Mouse (Mus musculus): ENCODE measurements around the gene Stxbp3.
"Not testable (repeated sequence)": the region's sequence is repeated elsewhere in the genome, so short reads cannot be mapped to it uniquely, and the experiment has no call there.

Gene Stxbp3

DNA sequence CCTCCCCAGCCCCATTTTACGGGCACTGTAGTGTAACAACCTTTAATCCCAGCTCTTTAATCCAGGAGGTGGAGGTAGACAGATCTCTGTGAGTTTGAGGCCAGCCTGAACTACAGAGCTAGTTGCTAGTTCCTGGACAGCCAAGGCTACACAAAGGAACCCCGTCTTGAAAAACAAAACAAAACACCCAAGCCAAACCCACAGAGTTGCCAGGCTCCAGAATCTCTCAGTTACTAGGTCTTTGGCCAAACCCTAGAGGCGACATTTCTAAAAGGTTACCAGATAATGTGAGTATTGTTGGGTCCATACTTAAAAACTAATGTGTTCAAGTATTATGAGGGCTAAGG is 16.8 kb upstream of the Stxbp3 start:
- no peak for DNase-seq (ENCODE audit: low read depth, low spot score)

DNA sequence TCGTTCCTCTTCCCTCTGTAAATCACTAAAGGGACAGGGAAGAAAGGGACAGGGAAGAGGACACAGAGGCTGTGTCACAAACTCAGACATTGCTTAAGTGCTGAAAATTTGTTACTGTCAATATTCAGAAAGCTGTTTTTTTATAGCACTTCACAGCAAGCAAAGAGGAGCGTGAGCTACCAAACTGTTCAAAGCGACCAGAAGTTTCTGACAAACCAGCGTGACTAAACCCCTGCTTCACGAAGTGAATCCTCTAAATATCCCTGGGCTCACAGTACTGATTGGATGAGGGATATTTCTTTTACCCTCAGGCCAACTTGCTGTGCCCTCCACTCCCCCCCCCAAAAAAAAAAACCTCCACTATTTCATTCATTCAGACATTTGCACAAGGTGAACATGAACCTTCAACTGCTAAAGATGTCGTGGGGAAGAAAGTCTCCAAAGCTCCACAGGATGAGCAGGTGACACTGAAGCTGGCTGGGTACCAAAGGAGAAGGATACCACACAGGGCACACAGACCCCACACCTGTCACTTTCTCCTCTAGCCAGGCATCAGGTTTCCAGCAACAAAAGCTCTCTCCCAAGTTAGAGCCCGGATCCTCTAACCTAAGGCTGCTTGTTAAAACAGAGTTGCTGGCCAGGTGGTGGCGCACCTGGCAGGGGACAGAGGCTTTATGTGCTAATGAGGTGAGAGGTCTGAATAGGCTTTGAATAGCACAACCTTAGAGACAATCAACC is 16.2 kb upstream of the Stxbp3 start:
- no peak for DNase-seq (ENCODE audit: low read depth, low spot score)

DNA sequence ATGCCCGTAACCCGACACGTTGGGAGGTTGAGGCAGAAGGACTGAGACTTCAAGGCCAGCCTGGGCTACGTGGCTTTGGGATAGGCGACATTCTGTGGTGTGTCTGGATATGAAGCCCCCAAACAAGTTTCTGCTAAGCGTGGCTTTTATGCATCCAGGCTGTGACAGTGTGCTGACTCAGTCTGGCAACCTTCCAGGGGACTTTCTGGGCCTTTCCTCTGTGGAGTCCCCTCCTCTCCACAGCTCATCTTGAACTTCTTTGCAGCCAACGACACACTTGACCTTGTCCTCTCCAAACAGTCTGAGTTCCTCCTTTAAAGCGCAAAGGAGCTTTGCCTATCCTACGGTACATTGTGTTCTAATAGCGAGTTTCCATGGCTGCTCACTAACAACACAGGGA is 15.5 kb upstream of the Stxbp3 start:
- no peak for DNase-seq (ENCODE audit: low read depth, low spot score)

DNA sequence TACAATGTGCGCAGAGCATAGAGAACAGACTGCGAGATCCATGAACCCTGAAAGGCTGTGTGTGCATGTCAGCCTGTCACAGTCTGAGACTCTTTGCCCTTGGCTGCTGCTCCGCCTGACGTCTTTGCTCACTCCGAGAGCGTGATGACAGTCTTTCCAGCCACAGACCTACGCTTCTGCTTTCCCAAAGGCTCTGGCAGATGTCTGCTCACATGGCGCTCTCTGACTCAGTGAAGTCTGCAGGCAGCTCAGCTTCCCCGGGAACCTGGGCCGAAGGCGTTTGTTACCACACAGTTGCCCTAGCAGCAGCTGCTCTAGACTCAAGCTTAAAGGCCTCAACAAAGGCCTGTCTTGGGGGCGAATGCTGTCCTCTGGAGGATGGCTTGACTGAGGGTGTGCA is 15.0 kb upstream of the Stxbp3 start:
- DNase-seq (ENCODE audit: low read depth, low spot score), result no peak

DNA sequence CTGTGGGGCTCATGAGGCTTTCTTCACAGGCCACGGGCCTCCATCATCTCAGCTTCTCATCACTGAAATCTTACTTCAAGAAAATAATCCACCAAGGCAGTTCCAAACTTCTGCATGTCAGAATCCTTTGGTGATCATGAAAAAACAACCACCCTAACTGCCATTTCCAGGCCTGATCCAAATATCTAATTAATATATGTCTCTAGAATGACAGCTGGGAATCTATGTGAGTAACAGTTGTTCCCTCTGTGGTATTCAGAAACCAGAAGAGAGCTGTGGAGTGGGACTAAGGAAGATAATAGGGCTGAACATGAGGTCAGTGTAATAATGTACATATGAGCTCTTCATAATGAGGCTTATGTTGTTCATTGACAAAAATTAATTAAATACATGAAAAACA is 12.9 kb upstream of the Stxbp3 start:
- no peak for DNase-seq (ENCODE audit: low read depth, low spot score)

DNA sequence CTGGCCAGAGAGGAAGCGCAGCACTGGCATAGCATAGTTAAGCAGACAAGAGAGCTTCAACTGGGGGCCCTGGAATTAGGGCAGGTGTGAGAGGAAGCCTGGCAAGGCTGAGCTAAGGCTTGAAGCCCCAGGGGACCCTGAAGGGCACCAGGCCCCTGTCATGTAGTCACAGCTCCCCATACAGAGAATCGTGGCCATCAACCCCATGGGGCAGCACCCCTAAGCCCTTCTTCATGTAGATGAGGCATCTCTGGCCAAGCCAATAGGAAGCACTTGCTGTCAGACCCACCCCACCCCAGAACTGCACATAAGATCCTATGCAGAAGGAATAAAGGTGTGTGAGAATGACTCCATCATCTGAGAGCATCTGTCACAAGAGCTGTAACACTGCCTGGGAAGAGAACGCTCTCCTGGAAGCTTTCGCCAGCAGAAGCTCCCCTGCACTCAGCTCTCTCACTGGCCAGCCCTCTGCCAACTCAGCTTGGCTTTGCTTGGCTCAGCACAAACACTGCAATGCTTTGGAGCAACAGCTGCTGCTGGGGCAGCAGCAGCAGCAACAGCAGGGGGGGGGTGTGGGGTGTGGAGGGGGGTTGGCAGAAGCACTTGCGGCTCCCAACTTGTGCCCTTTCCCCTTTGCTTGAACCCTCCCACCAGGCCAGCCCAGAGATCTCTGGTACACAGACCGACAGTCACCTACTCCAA is 11.8 kb upstream of the Stxbp3 start:
- no peak for DNase-seq (ENCODE audit: low read depth, low spot score)

DNA sequence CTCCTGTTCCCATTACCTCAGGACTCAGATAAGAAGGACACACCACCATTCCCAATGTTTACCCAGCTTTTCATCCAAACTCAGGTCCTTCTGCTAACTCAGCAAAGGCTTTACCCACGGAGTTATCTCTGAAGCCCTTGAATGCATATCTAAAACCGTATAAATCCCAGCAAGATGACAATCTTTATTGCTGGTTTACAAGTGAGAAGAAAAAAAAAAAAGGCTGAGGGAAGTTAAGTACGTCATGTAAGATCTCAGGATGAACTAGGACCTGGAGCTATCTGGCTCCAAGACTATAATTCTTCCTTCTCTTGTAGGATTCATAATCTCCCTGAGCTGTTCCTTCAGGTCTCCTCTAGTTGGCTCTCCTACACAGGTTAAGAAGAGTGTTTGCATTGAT is 11.2 kb upstream of the Stxbp3 start:
- DNase-seq (ENCODE audit: low read depth, low spot score), result no peak

DNA sequence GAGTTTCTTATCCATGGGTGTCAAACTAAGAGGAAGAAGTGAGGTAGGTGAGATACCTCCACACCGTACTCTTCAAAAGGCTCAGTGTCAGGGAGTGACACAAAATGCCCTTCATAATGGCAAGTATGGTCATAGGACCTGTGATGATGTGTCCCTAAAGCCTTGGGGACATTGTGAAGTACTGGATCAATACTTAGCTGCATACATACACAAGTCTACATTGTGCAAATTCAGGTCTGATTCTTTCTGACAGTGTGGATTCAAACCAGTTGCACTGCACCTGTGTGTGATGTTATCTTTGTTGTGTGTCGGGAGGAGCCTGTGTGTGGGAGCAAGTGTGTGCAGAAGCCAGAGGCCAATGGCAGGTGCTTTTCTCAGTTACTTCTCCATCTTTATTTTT is 10.7 kb upstream of the Stxbp3 start:
- no peak for DNase-seq (ENCODE audit: low read depth, low spot score)

DNA sequence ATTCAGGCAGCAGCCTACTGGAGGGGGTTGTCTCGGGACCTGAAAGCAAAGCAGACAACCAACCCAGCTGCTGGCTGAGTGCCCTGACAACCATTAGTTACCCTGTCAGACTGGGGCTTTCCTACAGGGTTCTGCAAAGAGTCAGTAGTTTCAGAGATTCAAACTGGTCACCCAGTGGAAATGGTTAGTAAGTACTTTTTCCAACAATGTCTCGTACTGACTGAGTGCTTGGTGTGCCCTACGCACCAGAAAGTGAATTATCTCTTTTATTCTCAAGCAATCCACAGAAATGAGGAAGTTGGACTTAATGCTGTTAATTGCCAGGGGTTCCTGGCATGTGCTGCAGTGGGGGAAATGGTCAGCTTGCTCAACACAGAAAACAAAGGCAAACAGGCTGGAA is 10.2 kb upstream of the Stxbp3 start:
- no peak for DNase-seq (ENCODE audit: low read depth, low spot score)

DNA sequence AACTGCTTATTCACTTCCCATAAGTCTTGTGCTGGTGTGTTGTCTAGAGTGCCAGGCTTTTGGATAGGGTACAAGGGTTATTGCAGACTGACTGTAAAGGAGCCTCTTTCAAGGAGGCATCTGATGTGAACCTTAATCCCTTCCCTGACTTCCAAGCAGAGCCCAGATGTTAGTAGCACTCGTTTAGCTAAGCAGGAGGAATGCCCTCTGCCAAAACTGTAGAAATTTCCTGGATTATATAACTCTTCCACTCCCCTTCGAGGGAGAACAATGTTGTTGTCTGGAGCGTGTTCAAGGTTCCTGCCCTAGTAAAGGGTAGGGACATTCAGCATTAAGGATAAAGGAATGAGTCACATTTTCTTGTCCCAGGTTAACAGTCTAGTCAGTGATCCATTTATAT is 6.3 kb upstream of the Stxbp3 start:
- no peak for DNase-seq (ENCODE audit: low read depth, low spot score)

DNA sequence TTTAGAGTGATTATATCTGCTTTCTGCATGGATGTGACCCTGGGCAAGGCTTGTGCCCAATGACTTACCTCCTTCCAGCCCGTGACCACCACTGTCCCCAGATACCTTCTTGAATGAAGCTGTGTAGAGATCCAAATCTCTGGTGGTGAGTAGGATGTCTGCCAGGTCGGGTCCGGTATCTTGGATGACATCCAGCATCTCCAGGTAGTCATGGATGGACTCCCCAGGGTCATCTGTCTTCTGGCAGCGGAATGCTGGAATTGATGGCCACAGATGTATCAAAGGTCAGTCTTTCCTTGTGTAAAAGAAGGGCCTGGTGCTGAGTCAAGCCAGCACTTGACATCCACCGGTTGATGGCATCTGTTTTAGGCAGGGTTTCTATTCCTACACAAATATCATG is 4.2 kb upstream of the Stxbp3 start:
- DNase-seq (ENCODE audit: low read depth, low spot score), result no peak

DNA sequence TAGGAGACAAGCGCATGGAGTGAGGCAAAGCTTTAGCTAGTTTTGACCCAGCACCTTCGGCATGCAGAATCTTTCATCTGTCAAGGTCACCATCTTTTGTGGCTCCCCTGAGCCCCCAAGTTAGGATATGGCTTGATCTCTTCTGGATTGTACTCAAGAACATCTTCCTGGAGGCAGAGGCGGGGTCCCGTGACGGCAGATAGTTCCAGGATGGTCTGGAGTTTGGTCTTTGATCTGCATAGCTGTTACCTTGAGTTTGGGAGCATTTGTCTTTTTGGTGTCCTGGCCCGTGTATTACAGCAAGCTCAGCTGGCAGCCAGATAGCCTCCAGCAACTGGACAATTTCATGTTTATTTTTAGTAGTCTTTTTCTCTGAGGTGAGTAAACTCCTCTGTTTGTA is 3.7 kb upstream of the Stxbp3 start:
- no peak for DNase-seq (ENCODE audit: low read depth, low spot score)

DNA sequence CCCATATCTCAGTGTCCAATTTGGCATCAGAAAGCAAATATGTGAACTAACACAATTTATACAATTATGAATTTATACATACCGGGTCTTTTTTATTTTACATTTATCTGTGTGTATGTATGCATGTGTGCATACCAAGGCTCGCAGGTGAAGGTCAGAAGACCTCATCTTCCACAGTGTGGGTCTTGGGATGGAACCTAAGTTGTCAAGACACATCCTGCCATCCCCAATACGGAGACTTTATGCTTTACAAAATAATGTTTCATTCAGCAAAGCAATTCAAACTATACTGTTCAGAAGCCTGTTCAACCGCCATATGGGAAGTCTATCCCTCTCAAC is 359 bp upstream of the Stxbp3 start:
- DNase-seq (ENCODE audit: low read depth, low spot score), result no peak

DNA sequence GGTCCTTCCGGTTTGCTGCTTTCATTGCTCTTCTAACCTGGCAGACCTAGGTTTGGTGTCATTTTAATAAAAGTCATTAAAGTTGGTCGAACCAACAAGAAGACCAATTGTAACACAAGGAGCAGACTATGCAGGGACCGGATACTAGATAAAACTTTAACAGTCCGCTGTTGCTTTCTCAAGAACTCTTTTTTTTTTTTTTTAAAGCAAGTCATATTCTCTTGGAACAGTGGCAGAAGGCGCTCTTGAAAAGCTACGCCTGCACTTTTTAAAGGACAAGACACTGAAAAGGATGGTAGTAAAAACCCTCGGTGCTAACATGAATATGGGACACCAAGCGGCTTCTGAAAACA is 703 bp downstream of the Stxbp3 start:
- no peak for DNase-seq (ENCODE audit: low read depth, low spot score)

DNA sequence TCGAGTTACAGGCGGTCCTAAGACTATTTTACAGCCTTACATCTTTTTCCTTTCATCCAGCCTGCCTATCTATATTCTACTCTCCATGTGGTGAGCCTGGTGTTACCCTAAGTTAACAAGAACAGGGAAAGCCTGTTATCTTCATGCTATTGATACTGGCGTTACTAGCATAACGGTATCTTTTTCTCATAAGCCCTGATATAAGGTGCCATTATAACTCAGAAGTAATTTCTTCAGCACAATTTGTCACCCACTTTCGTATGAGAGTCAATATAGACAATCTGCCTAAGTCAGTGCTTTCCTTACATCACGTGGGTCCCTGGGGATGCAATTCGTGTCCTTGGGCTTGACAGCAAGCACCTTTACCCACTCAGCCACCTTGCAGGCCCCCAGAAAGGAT is 1.3 kb downstream of the Stxbp3 start:
- DNase-seq (ENCODE audit: low read depth, low spot score), result no peak

DNA sequence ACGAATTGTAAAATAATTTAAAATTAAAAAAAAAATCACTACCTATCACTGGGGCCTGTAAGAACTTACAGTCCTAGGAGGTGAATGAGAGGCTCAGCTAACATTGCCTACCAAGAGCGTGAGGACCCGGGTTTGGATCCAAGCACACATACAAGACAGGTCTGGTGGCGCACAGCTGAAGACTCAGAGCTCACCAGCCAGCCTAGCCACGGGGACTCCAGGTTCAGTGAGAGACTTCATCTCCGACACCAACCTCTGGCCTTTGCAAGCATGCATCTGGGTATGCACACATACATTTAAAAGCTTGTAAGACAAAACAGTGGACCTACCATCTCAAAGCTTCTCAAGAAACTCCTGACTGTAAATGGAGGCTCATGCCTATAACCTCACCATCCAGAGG is 3.4 kb downstream of the Stxbp3 start:
- DNase-seq (ENCODE audit: low read depth, low spot score), result no peak

DNA sequence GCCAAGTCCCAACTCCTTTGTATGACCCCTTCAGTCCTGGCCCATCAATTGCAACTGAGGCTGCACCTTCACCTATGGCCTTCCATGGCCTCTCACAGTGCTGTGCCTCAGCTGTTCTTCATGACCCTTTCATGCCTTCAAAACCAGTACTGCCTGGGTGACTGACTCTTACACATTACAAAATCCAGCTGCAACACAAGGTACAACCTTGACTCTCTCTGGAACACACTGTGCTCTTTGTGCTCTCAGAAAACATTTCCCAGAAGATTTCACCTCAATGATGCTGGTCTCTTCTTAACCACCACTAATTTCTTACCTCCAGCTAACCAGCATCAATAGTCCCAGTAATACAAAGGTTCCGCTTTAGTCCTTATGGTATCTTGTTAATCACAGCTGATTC is 6.6 kb downstream of the Stxbp3 start:
- DNase-seq (ENCODE audit: low read depth, low spot score), result not testable (repeated sequence)

DNA sequence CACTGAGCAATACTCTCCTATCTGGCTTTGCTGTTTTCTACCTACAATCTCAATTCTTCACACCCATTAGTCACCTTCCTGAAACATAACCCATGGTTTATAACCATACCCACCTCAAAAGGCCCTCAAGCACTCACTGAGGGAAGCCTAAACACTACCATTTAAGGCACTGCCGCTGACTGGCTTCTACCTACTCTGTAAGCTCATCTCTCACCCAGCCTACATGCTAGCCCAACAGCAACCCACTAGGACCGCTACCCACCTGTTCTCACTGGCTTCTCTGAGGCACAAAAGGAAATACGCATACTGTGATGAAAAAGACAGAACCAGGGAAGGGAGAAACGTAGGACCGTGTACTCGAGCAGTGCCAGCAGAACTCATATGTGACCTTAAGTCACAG is 8.6 kb downstream of the Stxbp3 start:
- no peak for DNase-seq (ENCODE audit: low read depth, low spot score)

DNA sequence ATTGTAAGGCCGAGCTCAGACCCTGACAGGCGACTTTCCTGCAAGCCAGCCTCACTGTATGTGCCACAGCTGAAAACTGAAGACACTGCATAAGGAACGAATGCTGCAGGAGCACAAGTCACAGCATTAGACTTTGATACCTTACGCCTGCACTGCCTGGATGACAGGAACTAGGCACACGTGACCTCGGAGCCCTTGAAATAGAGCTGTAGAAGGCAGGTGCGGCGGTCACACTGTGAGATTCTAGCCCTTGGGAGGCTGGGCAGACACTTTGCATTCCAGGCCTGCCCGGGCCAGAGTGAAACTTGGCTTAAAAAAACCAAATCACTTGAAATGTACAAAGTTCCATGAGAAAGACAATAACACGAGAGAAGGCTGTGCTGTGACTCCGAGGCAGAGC is 9.8 kb downstream of the Stxbp3 start:
- no peak for DNase-seq (ENCODE audit: low read depth, low spot score)

DNA sequence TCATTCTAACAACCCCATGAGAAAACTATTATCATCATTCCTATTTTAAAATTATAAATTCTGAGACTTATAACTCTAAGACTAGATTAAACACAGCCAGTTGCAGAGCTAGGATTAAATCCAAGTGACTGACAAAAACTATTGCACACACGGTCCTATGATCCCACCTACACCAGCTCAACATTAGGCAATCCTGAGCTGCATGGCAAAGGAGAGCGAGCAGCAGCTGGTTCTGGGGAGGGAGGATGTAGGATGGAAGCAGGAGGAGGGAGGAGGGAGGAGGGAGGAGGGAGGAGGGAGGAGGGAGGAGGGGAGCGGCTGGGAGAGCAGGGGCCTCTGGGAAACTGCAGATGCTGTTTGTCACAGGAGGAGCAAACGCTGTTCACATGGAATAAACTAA is 24.7 kb downstream of the Stxbp3 start:
- DNase-seq (ENCODE audit: low read depth, low spot score), result no peak

DNA sequence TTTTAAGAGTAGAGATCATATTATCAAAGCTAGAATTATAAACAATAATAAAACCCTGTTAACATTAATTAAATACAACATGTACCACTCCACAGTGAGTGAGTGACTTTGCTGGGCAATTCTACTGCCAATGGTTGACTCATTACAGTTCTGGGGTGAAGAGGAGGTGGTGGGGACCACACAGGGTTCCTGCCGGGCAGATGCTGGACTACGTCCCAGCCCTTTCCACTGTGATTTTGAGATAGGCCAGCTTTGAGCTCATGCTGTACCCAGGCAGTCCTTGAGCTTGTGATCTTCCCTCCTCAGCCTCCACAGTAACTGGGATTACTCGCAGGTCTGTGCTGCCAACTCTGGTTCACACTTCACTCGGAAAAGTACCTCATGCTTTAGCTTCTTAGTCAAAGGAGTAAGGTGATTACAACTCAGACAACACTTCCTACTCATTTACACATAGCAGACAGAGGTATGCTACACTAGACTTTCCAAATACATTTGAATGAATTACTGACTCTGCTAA is 29.5 kb downstream of the Stxbp3 start:
- DNase-seq (ENCODE audit: low read depth, low spot score), result no peak

DNA sequence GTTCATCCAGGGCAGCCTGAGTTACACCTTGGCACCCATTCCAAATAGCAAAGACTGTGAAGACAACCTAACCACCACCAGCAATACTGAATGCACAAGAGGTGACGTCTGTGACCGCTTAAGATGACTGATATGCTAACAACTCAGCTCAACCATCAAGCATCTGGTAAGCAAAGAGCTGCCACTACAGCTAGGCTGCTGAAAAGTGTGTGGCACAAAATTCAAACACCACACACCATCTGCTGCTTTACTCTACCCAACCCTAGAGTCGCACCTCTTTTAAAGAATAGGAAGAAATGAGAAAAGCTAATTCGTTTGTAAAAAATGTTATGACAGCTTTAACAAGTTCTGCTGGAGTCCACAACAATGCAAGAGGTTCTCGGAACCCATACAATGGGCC is 34.7 kb downstream of the Stxbp3 start:
- DNase-seq (ENCODE audit: low read depth, low spot score), result no peak

DNA sequence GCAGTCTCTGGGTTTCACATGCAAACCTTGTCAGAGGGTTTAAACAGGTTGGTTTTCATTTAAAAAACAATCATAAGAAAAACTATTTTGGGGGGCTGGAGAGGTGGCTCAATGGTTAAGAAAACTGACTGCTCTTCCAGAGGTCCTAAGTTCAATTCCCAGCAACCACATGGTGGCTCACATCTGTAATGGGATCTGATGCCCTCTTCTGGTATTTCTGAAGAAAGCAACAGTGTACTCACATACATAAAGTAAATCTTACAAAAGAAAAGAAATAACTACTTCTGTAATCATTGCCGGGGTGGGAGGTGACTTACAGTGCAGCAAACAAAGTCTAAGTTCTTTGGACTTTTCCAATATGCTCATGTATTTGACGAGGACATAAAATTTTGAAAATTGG is 42.0 kb downstream of the Stxbp3 start:
- no peak for DNase-seq (ENCODE audit: low read depth, low spot score)

DNA sequence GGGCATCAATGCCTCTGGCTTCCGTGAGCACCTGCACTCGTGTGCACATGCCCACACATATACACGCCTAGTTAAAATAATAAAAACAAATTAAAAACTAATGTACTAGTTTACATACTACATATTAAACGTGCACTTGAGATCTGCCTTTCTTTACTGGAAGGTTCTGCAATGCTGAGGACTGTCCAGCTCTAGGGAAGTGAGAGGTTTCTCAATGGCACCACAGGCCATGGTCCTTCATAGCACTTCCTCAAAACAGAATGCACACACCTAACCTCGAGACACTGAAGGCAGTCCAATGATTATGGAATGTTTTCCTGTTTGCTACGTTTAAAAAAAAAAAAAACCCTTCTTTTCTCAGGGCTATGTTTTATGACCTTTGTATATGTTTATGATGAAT is 42.6 kb downstream of the Stxbp3 start:
- DNase-seq (ENCODE audit: low read depth, low spot score), result no peak
